Mouse (Mus musculus): ENCODE measurements around the gene Sergef. TPM values are rescaled to one million over a fixed set of nuclear protein-coding genes. Genes with fewer than 3 reads are reported as not detected.
"Not testable (repeated sequence)": the region's sequence is repeated elsewhere in the genome, so short reads cannot be mapped to it uniquely, and the experiment has no call there.

Gene Sergef
- polyA plus RNA-seq, 1 experiment from 2014 or later, result 4.9 TPM

DNA sequence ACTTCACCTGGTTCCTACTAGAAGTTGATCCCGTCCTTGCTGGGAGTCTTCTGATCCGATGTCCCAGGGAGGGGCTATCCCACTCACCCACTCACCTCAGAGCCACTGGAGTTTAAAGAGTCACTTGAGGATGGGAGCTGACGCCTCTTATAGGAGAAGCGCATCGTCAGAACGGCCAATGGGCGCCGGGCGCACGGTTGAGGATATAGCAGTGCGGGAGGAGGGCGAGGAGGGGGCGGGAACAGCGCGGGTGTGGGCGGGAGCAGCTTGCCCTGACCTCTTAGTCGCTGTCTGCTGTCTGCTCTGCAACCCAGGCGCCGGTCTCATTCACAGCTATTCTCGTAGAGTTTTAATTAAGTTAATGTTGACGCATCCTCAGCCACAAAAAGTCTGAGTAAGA lies 27.6 kb upstream of the Sergef start:
- Histone ChIP-seq H3K27ac (ENCODE audit: low read length) (no peak overlapping the region), H3K4me3 (ENCODE audit: low read depth, low read length) (no peak overlapping the region), H3K27me3 (ENCODE audit: control insufficient read depth, insufficient read depth, low read depth, low read length) (peaks cover 26% of the 10 kb centered on the region), H3K4me2 (ENCODE audit: low read depth, low read length) (no peak overlapping the region), H3K36me3 (ENCODE audit: control insufficient read depth, insufficient read depth) (no peaks in the 10 kb centered on the region), H3K9ac (ENCODE audit: low read depth, low read length) (no peak overlapping the region), H3K9me3 (replicated peaks; ENCODE audit: control insufficient read depth, low read length) (no peaks in the 10 kb centered on the region), H3K4me1 (ENCODE audit: control insufficient read depth, low read depth, low read length) (no peaks in the 10 kb centered on the region)
- 3% methylated on average over 21 of the region's 21 CpGs for WGBS (ENCODE audit: insufficient replicate concordance)
- peak; percentile 32; the same call in 1 of the 2 replicates for ATAC-seq (ENCODE audit: low read depth)

- Histone ChIP-seq H3K4me1 (ENCODE audit: control insufficient read depth, low read depth, low read length) (no peaks in the 10 kb centered on the region), H3K9me3 (replicated peaks; ENCODE audit: control insufficient read depth, low read length) (no peaks in the 10 kb centered on the region), H3K4me2 (ENCODE audit: low read depth, low read length) (no peak overlapping the region), H3K36me3 (ENCODE audit: control insufficient read depth, insufficient read depth) (no peaks in the 10 kb centered on the region), H3K27ac (ENCODE audit: low read length) (no peak overlapping the region), H3K4me3 (ENCODE audit: low read depth, low read length) (no peak overlapping the region), H3K27me3 (ENCODE audit: control insufficient read depth, insufficient read depth, low read depth, low read length) (peaks cover 26% of the 10 kb centered on the region), H3K9ac (ENCODE audit: low read depth, low read length) (no peak overlapping the region)
- 19% methylated on average over 9 of the region's 9 CpGs for WGBS (ENCODE audit: insufficient replicate concordance)
- ATAC-seq (ENCODE audit: low read depth), result no peak
These were observed 25.6 kb upstream of the Sergef start for GRCm38 (mm10) chr7:46665236-46665635.

- Histone ChIP-seq H3K9ac (ENCODE audit: low read depth, low read length) (no peak overlapping the region), H3K27ac (ENCODE audit: low read length) (no peak overlapping the region), H3K27me3 (ENCODE audit: control insufficient read depth, insufficient read depth, low read depth, low read length) (peaks cover 10% of the 10 kb centered on the region), H3K4me3 (ENCODE audit: low read depth, low read length) (no peak overlapping the region), H3K4me2 (ENCODE audit: low read depth, low read length) (no peak overlapping the region), H3K4me1 (ENCODE audit: control insufficient read depth, low read depth, low read length) (no peaks in the 10 kb centered on the region), H3K36me3 (ENCODE audit: control insufficient read depth, insufficient read depth) (no peaks in the 10 kb centered on the region), H3K9me3 (replicated peaks; ENCODE audit: control insufficient read depth, low read length) (no peaks in the 10 kb centered on the region)
- ATAC-seq (ENCODE audit: low read depth), result no peak
- 63% methylated on average over 18 of the region's 18 CpGs for WGBS (ENCODE audit: insufficient replicate concordance)
These were observed 22.0 kb upstream of the Sergef start for GRCm38 (mm10) chr7:46661591-46662090.

DNA sequence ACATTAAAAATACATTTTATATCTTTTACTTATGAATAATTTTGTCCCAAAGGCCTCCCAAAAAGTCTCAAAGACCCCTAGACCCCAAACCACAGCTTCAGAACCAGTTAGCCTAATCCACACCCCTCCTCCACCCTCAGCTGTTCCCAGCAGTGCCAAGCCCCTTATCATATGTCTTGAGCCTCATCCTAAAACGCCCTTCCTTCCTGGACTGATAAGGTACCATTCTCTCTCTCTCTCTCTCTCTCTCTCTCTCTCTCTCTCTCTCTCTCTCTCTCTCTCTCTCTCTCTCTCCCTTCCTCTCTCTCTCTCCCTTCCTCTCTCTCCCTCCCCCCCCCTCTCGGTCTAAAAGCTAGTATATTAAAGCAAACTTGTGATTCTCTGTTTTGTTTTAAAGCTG lies 12.7 kb upstream of the Sergef start:
- Histone ChIP-seq H3K9ac (ENCODE audit: low read depth, low read length) (no peak overlapping the region), H3K4me3 (ENCODE audit: low read depth, low read length) (no peak overlapping the region), H3K36me3 (ENCODE audit: control insufficient read depth, insufficient read depth) (no peaks in the 10 kb centered on the region), H3K4me2 (ENCODE audit: low read depth, low read length) (no peak overlapping the region), H3K9me3 (replicated peaks; ENCODE audit: control insufficient read depth, low read length) (no peaks in the 10 kb centered on the region), H3K27me3 (ENCODE audit: control insufficient read depth, insufficient read depth, low read depth, low read length) (no peaks in the 10 kb centered on the region), H3K4me1 (ENCODE audit: control insufficient read depth, low read depth, low read length) (no peaks in the 10 kb centered on the region), H3K27ac (ENCODE audit: low read length) (no peak overlapping the region)
- WGBS (ENCODE audit: insufficient replicate concordance), result 21% methylated on average over 2 of the region's 2 CpGs
- no peak for ATAC-seq (ENCODE audit: low read depth)

DNA sequence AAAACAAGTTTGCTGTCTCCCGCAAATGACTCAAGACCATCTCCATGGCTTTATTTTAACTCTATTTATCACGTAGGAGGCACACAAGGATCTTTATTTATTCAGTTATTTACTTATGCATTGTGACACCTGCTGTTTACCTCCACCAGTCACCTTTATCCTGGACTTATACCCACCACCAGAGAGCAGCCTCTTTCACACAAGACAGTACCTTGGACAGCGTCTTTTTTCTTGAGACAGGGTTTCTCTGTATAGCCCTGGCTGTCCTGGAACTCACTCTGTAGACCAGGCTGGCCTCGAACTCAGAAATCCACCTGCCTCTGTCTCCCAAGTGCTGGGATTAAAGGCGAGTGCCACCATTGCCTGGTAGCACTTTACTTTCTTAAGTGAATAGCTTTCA lies 10.6 kb upstream of the Sergef start:
- not testable (repeated sequence) for H3K27me3 ChIP-seq (ENCODE audit: control insufficient read depth, insufficient read depth, low read depth, low read length); ATAC-seq (ENCODE audit: low read depth); H3K4me3 ChIP-seq (ENCODE audit: low read depth, low read length); H3K4me1 ChIP-seq (ENCODE audit: control insufficient read depth, low read depth, low read length); H3K9ac ChIP-seq (ENCODE audit: low read depth, low read length); H3K36me3 ChIP-seq (ENCODE audit: control insufficient read depth, insufficient read depth); H3K4me2 ChIP-seq (ENCODE audit: low read depth, low read length); H3K9me3 ChIP-seq (replicated peaks; ENCODE audit: control insufficient read depth, low read length); H3K27ac ChIP-seq (ENCODE audit: low read length)
- 31% methylated on average over 5 of the region's 5 CpGs for WGBS (ENCODE audit: insufficient replicate concordance)

DNA sequence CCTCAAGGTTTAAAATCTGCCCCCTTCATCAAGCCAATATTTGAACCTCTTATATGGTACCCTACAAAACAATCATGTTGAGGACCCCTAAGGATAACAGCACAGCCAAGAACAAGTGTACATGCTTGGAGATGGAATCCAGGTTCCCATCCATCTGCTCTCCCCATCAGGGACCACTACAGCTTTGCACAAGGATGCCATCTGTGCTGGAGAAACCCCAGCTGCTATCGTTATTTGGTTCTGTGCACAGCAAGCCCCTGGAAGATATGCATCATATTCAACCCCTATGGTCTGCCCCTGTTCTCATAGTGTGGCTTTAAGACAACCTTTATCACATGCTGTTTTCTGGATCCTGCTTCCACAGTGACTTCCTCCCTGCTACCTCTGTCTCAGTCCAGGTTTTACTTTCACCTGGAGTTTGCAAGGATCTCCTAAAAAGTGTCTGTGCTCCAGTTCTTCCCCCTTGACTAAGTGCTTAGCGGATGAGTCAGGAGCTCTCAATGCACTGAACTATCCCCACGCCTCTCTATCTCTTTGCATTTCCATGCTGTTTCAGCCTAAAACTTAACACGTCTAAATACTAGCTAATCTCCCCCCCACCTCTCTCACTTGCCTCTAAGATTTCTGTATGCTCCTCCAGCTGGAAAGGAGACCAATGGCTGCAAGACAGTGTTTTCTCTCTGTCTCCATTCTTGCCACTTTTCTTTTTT lies 9.0 kb upstream of the Sergef start:
- Histone ChIP-seq H3K4me3 (ENCODE audit: low read depth, low read length) (no peak overlapping the region), H3K36me3 (ENCODE audit: control insufficient read depth, insufficient read depth) (no peaks in the 10 kb centered on the region), H3K4me2 (ENCODE audit: low read depth, low read length) (no peak overlapping the region), H3K9ac (ENCODE audit: low read depth, low read length) (no peak overlapping the region), H3K4me1 (ENCODE audit: control insufficient read depth, low read depth, low read length) (no peaks in the 10 kb centered on the region), H3K9me3 (replicated peaks; ENCODE audit: control insufficient read depth, low read length) (no peaks in the 10 kb centered on the region), H3K27me3 (ENCODE audit: control insufficient read depth, insufficient read depth, low read depth, low read length) (no peaks in the 10 kb centered on the region), H3K27ac (ENCODE audit: low read length) (no peak overlapping the region)
- no peak for ATAC-seq (ENCODE audit: low read depth)
- 51% methylated on average over 4 of the region's 4 CpGs for WGBS (ENCODE audit: insufficient replicate concordance)

DNA sequence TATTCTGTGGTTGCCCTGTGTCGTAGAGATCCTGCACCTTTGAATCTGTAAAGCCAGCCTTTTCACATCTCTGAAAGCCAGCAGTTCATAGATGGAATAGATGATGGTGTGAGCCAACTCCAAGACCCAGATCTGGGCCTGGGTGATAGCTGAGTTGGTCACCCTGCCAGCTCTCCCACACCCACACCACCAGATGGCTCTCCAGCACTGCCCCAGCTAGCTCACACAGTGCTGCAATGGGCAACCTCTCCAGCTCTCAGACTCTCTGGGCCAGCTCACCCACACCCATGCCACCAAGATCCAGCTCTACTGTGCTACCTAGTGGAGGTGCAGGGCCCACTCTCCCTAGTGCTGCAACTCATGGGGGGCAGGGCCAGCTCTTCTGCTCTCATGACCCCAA lies 3.6 kb upstream of the Sergef start:
- peaks cover 11% of the 10 kb centered on the region for H3K4me1 ChIP-seq (ENCODE audit: control insufficient read depth, low read depth, low read length)
- H3K27ac ChIP-seq (ENCODE audit: low read length), result no peak overlapping the region
- H3K9me3 ChIP-seq (replicated peaks; ENCODE audit: control insufficient read depth, low read length), result no peaks in the 10 kb centered on the region
- H3K4me2 ChIP-seq (ENCODE audit: low read depth, low read length), result no peak overlapping the region
- no peak overlapping the region for H3K9ac ChIP-seq (ENCODE audit: low read depth, low read length)
- H3K4me3 ChIP-seq (ENCODE audit: low read depth, low read length), result no peak overlapping the region
- no peaks in the 10 kb centered on the region for H3K27me3 ChIP-seq (ENCODE audit: control insufficient read depth, insufficient read depth, low read depth, low read length)
- ATAC-seq (ENCODE audit: low read depth), result no peak
- WGBS (ENCODE audit: insufficient replicate concordance), result 55% methylated on average over 1 of the region's 1 CpGs
- no peaks in the 10 kb centered on the region for H3K36me3 ChIP-seq (ENCODE audit: control insufficient read depth, insufficient read depth)

- H3K27me3 ChIP-seq (ENCODE audit: control insufficient read depth, insufficient read depth, low read depth, low read length), result no peaks in the 10 kb centered on the region
- peak overlapping the region; percentile 25; the same call in 1 of the 2 replicates for H3K9ac ChIP-seq (ENCODE audit: low read depth, low read length)
These were observed 455 bp upstream of the Sergef start for GRCm38 (mm10) chr7:46640062-46640461.

GRCm38 (mm10) chr7:46638889-46639691 lies 517 bp downstream of the Sergef start:
- Histone ChIP-seq H3K36me3 (ENCODE audit: control insufficient read depth, insufficient read depth) (no peaks in the 10 kb centered on the region), H3K9me3 (replicated peaks; ENCODE audit: control insufficient read depth, low read length) (no peaks in the 10 kb centered on the region), H3K9ac (ENCODE audit: low read depth, low read length) (peak overlapping the region; percentile 72), H3K27me3 (ENCODE audit: control insufficient read depth, insufficient read depth, low read depth, low read length) (no peaks in the 10 kb centered on the region), H3K27ac (ENCODE audit: low read length) (no peak overlapping the region), H3K4me2 (ENCODE audit: low read depth, low read length) (peak overlapping the region; percentile 82), H3K4me3 (ENCODE audit: low read depth, low read length) (peak overlapping the region; percentile 65), H3K4me1 (ENCODE audit: control insufficient read depth, low read depth, low read length) (peaks cover 11% of the 10 kb centered on the region)
- WGBS (ENCODE audit: insufficient replicate concordance), result 15% methylated on average over 31 of the region's 32 CpGs
- ATAC-seq (ENCODE audit: low read depth), result no peak

More at GRCm38 (mm10) chr7:46640062-46640461, 455 bp upstream of the Sergef start:
- no peaks in the 10 kb centered on the region for H3K36me3 ChIP-seq (ENCODE audit: control insufficient read depth, insufficient read depth)
- ATAC-seq (ENCODE audit: low read depth), result no peak
- peaks cover 11% of the 10 kb centered on the region for H3K4me1 ChIP-seq (ENCODE audit: control insufficient read depth, low read depth, low read length)
- no peak overlapping the region for H3K27ac ChIP-seq (ENCODE audit: low read length)
- H3K4me3 ChIP-seq (ENCODE audit: low read depth, low read length), result peak overlapping the region; percentile 65
- WGBS (ENCODE audit: insufficient replicate concordance), result 16% methylated on average over 17 of the region's 17 CpGs
- H3K4me2 ChIP-seq (ENCODE audit: low read depth, low read length), result peak overlapping the region; percentile 82
- H3K9me3 ChIP-seq (replicated peaks; ENCODE audit: control insufficient read depth, low read length), result no peaks in the 10 kb centered on the region

Measured in liver, embryonic 16.5 days (tissue).